Comparison of ENCODE assay signal across 14 mouse cellular contexts in the genomic region with DNA sequence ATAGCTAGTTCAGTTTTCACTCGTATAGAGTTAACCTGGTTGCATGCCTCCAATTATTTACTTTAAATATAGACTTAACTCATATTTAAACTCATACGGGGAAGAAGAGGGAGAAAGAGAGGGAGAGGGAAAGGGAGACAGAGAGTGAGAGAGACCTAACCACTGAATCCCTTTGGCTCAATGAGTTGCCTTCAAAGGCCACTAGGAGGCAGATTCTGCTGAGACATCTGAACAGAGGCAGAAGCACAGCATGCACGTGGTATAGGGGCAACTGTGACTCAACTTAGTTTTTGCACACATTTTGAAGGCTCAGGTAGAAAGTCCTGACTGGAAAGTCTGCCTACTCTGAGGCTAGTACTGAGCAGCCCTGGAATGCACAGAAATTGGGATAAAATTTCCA.
DNase-seq lines count a peak whose midpoint lies in the region; TF ChIP-seq lines count a peak whose summit lies in the region.
"Had no signal": no experiment of that assay in that cellular context is flagged by ENCODE, and none has a peak within 500 bp of the region (broad histone marks: within the 10 kb centered on the region; RNA-seq: fewer than 3 reads in every experiment).

No protein-coding gene starts in this region.

- peak; percentile 0 for DNase-seq in embryo, embryonic 10.5 days (ENCODE audit: low spot score)
- DNase-seq in embryo, embryonic 9.5 days (ENCODE audit: extremely low spot score): no peak
- DNase-seq in left cerebral cortex, adult 2 months (ENCODE audit: extremely low spot score in 1 of 2, low spot score in 2 of 2): no peak
- no peak for DNase-seq in left cerebral cortex, adult 8-10 months (ENCODE audit: low spot score in 2 of 2)
- peak; percentile 6 for DNase-seq in 416B (ENCODE audit: low read depth)
- DNase-seq in brain, adult 2 months (ENCODE audit: low read depth, low spot score): peak; percentile 20
- no peak for DNase-seq in heart, postnatal 10 days
- DNase-seq: cerebellum, adult 18-20 months; gastrocnemius, postnatal 14 days; heart, postnatal 4 days; kidney, postnatal 10 days; layer of hippocampus, adult 9-11 months; liver; thymus, adult 18-20 months had no signal

- no peak overlapping the region for H3K27ac ChIP-seq in left cerebral cortex, adult 2 months

- no peak overlapping the region for H3K4me3 ChIP-seq in left cerebral cortex, adult 2 months

- intact Hi-C loops in left cerebral cortex, adult 2 months (cut with DNase I): no loop called here
- intact Hi-C loops in heart, postnatal 10 days (cut with DNase I): no loop called here

- TF ChIP-seq CTCF in left cerebral cortex, adult 2 months (IDR thresholded peaks at IDR 0.05): peak; percentile 29; the same call in 1 of the 2 replicates

Comparison
In these comparisons a context has a peak if more than half of its experiments do, and no peak if none do; other contexts are left out.
1. DNase-seq: peak in embryo, embryonic 10.5 days (single experiment), 416B (single experiment) and brain, adult 2 months (single experiment); none in embryo, embryonic 9.5 days (single experiment), left cerebral cortex, adult 2 months (0 of 2), left cerebral cortex, adult 8-10 months (0 of 2) and heart, postnatal 10 days (0 of 2).